Mouse (Mus musculus) liver, embryonic 11.5 days (tissue): ENCODE measurements at regions not wholly inside any gene's neighbourhood (a gene's known extent, or its start where the extent isn't known, plus 50 kb on each side); places are given as distances from the start of the nearest gene placed in this dataset.

ENCODE experiments used
- ATAC-seq: fragments of 200-750 bp; cut with Nextera tagmentation; replicated peaks from 2 replicates; pipeline ENCODE4 v1.8.0; 2017; ENCODE audit warnings: moderate number of reproducible peaks, mild to moderate bottlenecking, moderate TSS enrichment, moderate library complexity; ENCODE audit not compliant: low FRiP score
- DNase-seq: peaks from one replicate; pipeline ENCODE4 v3.0.0-alpha.2; 2017; ENCODE audit warnings: low spot score
- H3K27ac ChIP-seq: fragments of 300-500 bp; sonication (generic); 2 replicates; pipeline ENCODE4 v1.5.1; 2014; ENCODE audit warnings: mild to moderate bottlenecking, low read depth, low read length, control low read depth
- H3K27me3 ChIP-seq: fragments of 300-500 bp; sonication (generic); replicated peaks from 2 replicates; pipeline ENCODE4 v1.6.1; 2014; ENCODE audit warnings: low read length, mixed read lengths; ENCODE audit not compliant: control insufficient read depth, insufficient read depth
- H3K36me3 ChIP-seq: fragments of 300-500 bp; sonication (generic); 2 replicates; pipeline ENCODE4 v1.6.1; 2014; ENCODE audit warnings: mild to moderate bottlenecking, low read length, moderate library complexity, mixed read lengths; ENCODE audit not compliant: control insufficient read depth, insufficient read depth
- H3K4me1 ChIP-seq: fragments of 300-500 bp; sonication (generic); replicated peaks from 2 replicates; pipeline ENCODE4 v1.6.1; 2014; ENCODE audit warnings: low read length, mixed read lengths; ENCODE audit not compliant: control insufficient read depth, insufficient read depth
- H3K4me2 ChIP-seq: fragments of 300-500 bp; sonication (generic); 2 replicates; pipeline ENCODE4 v1.6.1; 2014; ENCODE audit warnings: mild to moderate bottlenecking, control low read depth, moderate library complexity
- H3K4me3 ChIP-seq: fragments of 300-500 bp; sonication (generic); 2 replicates; pipeline ENCODE4 v1.5.1; 2014; ENCODE audit warnings: low read depth, low read length, control low read depth
- H3K9ac ChIP-seq: fragments of 300-500 bp; sonication (generic); 2 replicates; pipeline ENCODE4 v1.6.1; 2014; ENCODE audit warnings: low read depth, low read length, control low read depth
- H3K9me3 ChIP-seq: fragments of 300-500 bp; sonication (generic); 2 replicates; pipeline ENCODE4 v1.6.1; 2016; ENCODE audit warnings: low read length, inconsistent platforms, mixed read lengths; ENCODE audit not compliant: control insufficient read depth
- WGBS: fragments of 180-500 bp; shearing (Covaris S2); extraction: QIAGEN DNeasy Blood & Tissue Kit; methylation state at CpG from one replicate; pipeline ENCODE4 v1.1.7; 2014; 5-methylcytosine and 5-hydroxymethylcytosine counted together

DNA sequence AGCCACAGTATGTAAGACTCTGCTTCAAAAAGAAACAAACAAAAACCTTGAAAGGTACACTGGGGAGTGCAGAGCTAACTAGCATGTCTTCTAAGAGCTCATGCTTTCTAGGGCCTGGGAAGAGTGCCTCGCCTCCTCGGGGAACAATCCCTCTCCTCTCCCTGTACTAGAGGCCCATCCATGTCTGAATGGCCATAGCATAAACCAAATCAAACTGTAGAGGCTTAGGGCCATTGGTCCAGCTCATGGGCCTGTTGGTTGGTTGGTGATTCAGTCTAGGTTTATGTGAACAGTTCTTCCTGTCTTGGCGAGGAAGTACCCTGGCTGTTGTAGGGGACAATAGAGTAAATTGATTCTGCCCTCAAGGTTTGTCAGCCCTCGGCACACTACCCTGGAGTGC, 151.0 kb downstream of the Wdr11 start:
- Histone ChIP-seq H3K36me3 (no peaks in the 10 kb centered on the region), H3K4me1 (no peaks in the 10 kb centered on the region), H3K4me2 (no peak overlapping the region), H3K27me3 (no peaks in the 10 kb centered on the region), H3K27ac (no peak overlapping the region), H3K9me3 (no peaks in the 10 kb centered on the region), H3K4me3 (no peak overlapping the region), H3K9ac (no peak overlapping the region)
- DNase-seq = no peak
- no peak for ATAC-seq
- 86% methylated on average over 4 of the region's 4 CpGs for WGBS

DNA sequence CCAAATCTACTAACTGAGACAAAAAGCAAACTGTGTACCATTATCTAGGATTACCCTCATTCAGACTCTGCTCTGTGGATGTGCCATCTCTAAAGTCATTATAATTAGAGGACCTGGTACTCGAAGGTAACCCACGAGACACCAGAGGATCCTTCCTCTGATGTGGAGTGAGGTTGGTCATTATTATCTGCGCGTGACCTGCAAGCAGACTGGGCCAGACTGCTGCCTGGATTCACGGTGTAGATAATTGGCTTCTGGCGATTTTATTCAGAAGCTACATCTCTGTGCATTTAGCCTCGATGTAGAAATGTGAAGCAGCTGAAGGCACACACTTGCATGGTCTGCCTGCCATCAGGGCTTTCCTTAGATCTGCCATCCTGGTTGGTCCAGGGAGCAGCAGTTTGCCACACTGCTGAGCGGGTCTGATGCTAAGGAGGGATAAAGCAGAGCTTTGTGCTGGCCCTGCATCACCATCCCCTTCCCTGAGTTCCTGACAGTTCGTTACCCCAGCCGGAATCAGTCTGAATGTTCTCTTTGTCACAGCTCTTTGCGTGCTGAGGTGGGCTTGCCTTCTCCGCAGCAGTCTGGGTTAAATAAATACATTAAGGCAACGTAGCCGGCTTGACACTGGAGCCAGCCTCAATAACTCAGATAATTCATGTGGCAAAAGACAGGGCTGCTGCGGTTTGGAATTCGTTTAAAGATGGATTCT, 152.4 kb downstream of the Wdr11 start:
- H3K4me2 ChIP-seq = no peak overlapping the region

GRCm38 (mm10) chr7:129746639-129747038, 155.0 kb downstream of the Wdr11 start:
- WGBS = 73% methylated on average over 5 of the region's 5 CpGs
- Histone ChIP-seq H3K4me2 (no peak overlapping the region), H3K36me3 (no peaks in the 10 kb centered on the region), H3K9me3 (no peaks in the 10 kb centered on the region), H3K27me3 (no peaks in the 10 kb centered on the region), H3K4me1 (no peaks in the 10 kb centered on the region), H3K4me3 (no peak overlapping the region), H3K9ac (no peak overlapping the region), H3K27ac (no peak overlapping the region)
- no peak for ATAC-seq
- no peak for DNase-seq

More for the DNA sequence above, 152.4 kb downstream of the Wdr11 start:
- no peaks in the 10 kb centered on the region for H3K36me3 ChIP-seq
- WGBS = 54% methylated on average over 16 of the region's 16 CpGs
- no peak overlapping the region for H3K4me3 ChIP-seq
- H3K27me3 ChIP-seq = no peaks in the 10 kb centered on the region
- DNase-seq = no peak
- H3K27ac ChIP-seq = no peak overlapping the region
- H3K9ac ChIP-seq = no peak overlapping the region
- ATAC-seq = no peak
- H3K4me1 ChIP-seq = no peaks in the 10 kb centered on the region
- H3K9me3 ChIP-seq = no peaks in the 10 kb centered on the region

DNA sequence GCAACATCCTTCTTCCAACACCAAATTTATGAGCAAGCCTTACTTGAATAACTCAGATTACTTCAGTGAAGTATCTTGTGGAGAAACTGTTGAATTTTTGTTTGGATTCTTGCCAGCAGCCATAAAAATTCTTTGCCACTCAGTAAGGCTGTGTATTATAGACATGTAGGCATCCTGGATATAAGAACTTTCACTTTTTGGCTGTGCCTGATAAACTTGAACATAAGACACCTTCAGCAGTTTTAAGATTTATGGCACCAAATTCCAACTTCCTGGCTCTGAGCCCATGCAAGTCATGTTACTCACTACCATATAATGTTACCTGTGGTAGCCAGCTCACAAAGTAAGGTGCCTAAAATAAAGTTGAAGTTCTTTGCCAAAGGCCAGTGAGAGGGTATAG, 159.3 kb downstream of the Wdr11 start:
- no peaks in the 10 kb centered on the region for H3K36me3 ChIP-seq
- H3K27me3 ChIP-seq = no peaks in the 10 kb centered on the region
- no peak for DNase-seq
- no peaks in the 10 kb centered on the region for H3K4me1 ChIP-seq
- H3K4me3 ChIP-seq = no peak overlapping the region
- ATAC-seq = no peak
- no peak overlapping the region for H3K27ac ChIP-seq
- no peaks in the 10 kb centered on the region for H3K9me3 ChIP-seq
- no peak overlapping the region for H3K4me2 ChIP-seq
- H3K9ac ChIP-seq = no peak overlapping the region

GRCm38 (mm10) chr7:129754737-129755136, 163.1 kb downstream of the Wdr11 start:
- no peak overlapping the region for H3K4me3 ChIP-seq
- H3K9ac ChIP-seq = no peak overlapping the region
- no peaks in the 10 kb centered on the region for H3K27me3 ChIP-seq
- H3K4me2 ChIP-seq = no peak overlapping the region
- 75% methylated on average over 5 of the region's 5 CpGs for WGBS
- ATAC-seq = no peak
- H3K4me1 ChIP-seq = no peaks in the 10 kb centered on the region
- DNase-seq = no peak
- H3K9me3 ChIP-seq = 0 out of 2 replicates have a peak, but pooled peaks cover 2% of the 10 kb centered on the region
- no peak overlapping the region for H3K27ac ChIP-seq
- no peaks in the 10 kb centered on the region for H3K36me3 ChIP-seq

DNA sequence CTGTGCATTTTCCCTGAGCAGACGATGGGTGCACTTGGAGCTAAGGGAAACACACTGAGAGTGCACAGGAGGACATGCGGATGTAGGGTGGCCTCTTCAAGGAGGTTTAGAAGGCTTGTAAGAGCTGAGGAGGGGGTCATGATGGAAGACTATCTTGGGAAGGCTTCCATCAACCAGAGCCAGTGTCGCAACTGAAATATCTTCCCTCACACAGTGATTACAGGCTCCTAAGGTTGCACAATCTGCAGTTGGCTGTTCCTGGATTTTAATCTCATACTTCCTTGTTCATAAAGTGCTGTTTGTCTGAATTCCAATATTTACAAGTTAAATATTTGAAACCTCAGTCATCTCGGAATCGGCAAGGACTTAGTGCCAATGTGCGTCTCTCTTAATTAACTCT, 164.5 kb downstream of the Wdr11 start:
- H3K4me3 ChIP-seq = no peak overlapping the region
- 79% methylated on average over 6 of the region's 6 CpGs for WGBS
- H3K4me2 ChIP-seq = no peak overlapping the region
- H3K27ac ChIP-seq = no peak overlapping the region
- H3K36me3 ChIP-seq = no peaks in the 10 kb centered on the region
- no peak for DNase-seq
- H3K9ac ChIP-seq = no peak overlapping the region
- ATAC-seq = no peak
- H3K4me1 ChIP-seq = no peaks in the 10 kb centered on the region
- H3K9me3 ChIP-seq = 0 out of 2 replicates have a peak, but pooled peaks cover 2% of the 10 kb centered on the region
- no peaks in the 10 kb centered on the region for H3K27me3 ChIP-seq

GRCm38 (mm10) chr7:129759848-129760247, 168.2 kb downstream of the Wdr11 start:
- Histone ChIP-seq H3K4me1 (no peaks in the 10 kb centered on the region), H3K27ac (peak overlapping the region; percentile 21), H3K9me3 (0 out of 2 replicates have a peak, but pooled peaks cover 2% of the 10 kb centered on the region), H3K9ac (no peak overlapping the region), H3K4me3 (no peak overlapping the region), H3K36me3 (no peaks in the 10 kb centered on the region), H3K27me3 (no peaks in the 10 kb centered on the region), H3K4me2 (no peak overlapping the region)
- WGBS = 44% methylated on average over 4 of the region's 4 CpGs
- no peak for DNase-seq
- no peak for ATAC-seq

DNA sequence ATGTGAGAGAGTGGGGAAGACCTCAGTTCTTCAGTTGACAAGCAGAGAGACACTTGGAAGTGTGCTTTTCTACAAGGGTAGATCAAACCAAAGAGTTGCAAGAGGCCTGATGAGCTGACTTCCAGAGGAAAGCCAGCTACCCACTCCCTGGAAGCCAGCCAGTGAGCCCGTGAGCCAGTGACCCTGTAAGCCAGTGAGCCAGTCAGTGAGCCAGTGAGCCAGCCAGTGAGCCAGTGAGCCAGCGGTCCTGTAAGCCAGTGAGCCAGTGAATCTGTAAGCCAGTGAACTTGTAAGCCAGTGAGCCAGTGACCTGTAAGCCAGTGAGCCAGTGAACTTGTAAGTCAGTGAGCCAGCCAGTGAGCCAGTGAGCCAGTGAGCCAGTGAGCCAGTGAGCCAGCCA, 168.7 kb downstream of the Wdr11 start:
- no peak for DNase-seq
- H3K4me3 ChIP-seq = no peak overlapping the region
- H3K9me3 ChIP-seq = 0 out of 2 replicates have a peak, but pooled peaks cover 2% of the 10 kb centered on the region
- ATAC-seq = no peak
- WGBS = 70% methylated on average over 2 of the region's 2 CpGs
- no peak overlapping the region for H3K4me2 ChIP-seq
- H3K27ac ChIP-seq = peak overlapping the region; percentile 21; the same call in 1 of the 2 replicates
- no peaks in the 10 kb centered on the region for H3K27me3 ChIP-seq
- no peaks in the 10 kb centered on the region for H3K36me3 ChIP-seq
- no peaks in the 10 kb centered on the region for H3K4me1 ChIP-seq
- H3K9ac ChIP-seq = no peak overlapping the region

GRCm38 (mm10) chr7:129763754-129764153, 172.1 kb downstream of the Wdr11 start:
- DNase-seq (no peak), ATAC-seq (no peak)
- 39% methylated on average over 5 of the region's 5 CpGs for WGBS
- H3K9ac ChIP-seq = no peak overlapping the region
- no peak overlapping the region for H3K4me2 ChIP-seq
- H3K4me3 ChIP-seq = no peak overlapping the region
- no peak overlapping the region; the same call in 1 of the 2 replicates for H3K27ac ChIP-seq
- H3K27me3 ChIP-seq = no peaks in the 10 kb centered on the region
- H3K9me3 ChIP-seq = no peaks in the 10 kb centered on the region
- no peaks in the 10 kb centered on the region for H3K4me1 ChIP-seq
- H3K36me3 ChIP-seq = no peaks in the 10 kb centered on the region
